Mouse (Mus musculus) frontal cortex, postnatal 25 days (tissue): Measurements from ENCODE around the gene Trpv1.

ENCODE experiments used
- DNase-seq, 2 experiments: peaks; one replicate each; pipeline ENCODE4 v3.0.0; 2022; ENCODE audit warnings: low spot score in 2 of 2

The Trpv1 gene

GRCm38 (mm10) chr11:73235990-73236701 is 2.1 kb downstream of the Trpv1 start:
- DNase-seq, result no peak

- DNase-seq, result no peak
These were observed 2.6 kb downstream of the Trpv1 start for GRCm38 (mm10) chr11:73236731-73237130.

GRCm38 (mm10) chr11:73242199-73242598 is 8.1 kb downstream of the Trpv1 start:
- DNase-seq, result no peak

GRCm38 (mm10) chr11:73242777-73243176 is 8.7 kb downstream of the Trpv1 start:
- no peak for DNase-seq

GRCm38 (mm10) chr11:73257362-73257945 is 23.4 kb downstream of the Trpv1 start:
- DNase-seq, result no peak

GRCm38 (mm10) chr11:73258664-73259063 is 24.6 kb downstream of the Trpv1 start:
- DNase-seq, result no peak

- no peak for DNase-seq
These were observed 26.4 kb downstream of the Trpv1 start for GRCm38 (mm10) chr11:73260457-73260856.

- no peak for DNase-seq
These were observed 27.3 kb downstream of the Trpv1 start for GRCm38 (mm10) chr11:73261385-73261784.

- no peak for DNase-seq
These were observed 33.2 kb downstream of the Trpv1 start, which contains the start of gene Trpv3 for GRCm38 (mm10) chr11:73267267-73267666. TSS of gene Trpv3 (plus strand) at chr11:73267388.

- no peak for DNase-seq
These were observed 40.7 kb downstream of the Trpv1 start for GRCm38 (mm10) chr11:73274821-73275220.

GRCm38 (mm10) chr11:73280710-73281109 is 46.6 kb downstream of the Trpv1 start:
- DNase-seq, result no peak

- DNase-seq, result peak; percentile 65
These were observed 47.5 kb downstream of the Trpv1 start for GRCm38 (mm10) chr11:73281528-73282027.

- no peak for DNase-seq
These were observed 49.3 kb downstream of the Trpv1 start for GRCm38 (mm10) chr11:73283369-73283768.

GRCm38 (mm10) chr11:73283926-73284325 is 49.8 kb downstream of the Trpv1 start:
- DNase-seq, result no peak

- DNase-seq, result no peak
These were observed 50.3 kb downstream of the Trpv1 start for GRCm38 (mm10) chr11:73284351-73284750.

GRCm38 (mm10) chr11:73289621-73290020 is 55.5 kb downstream of the Trpv1 start:
- DNase-seq, result no peak

- DNase-seq, result no peak
These were observed 69.0 kb downstream of the Trpv1 start for GRCm38 (mm10) chr11:73303123-73303522.
